Mouse (Mus musculus): ENCODE measurements at regions not wholly inside any gene's neighbourhood (a gene's known extent, or its start where the extent isn't known, plus 50 kb on each side); places are given as distances from the start of the nearest gene placed in this dataset.

DNA sequence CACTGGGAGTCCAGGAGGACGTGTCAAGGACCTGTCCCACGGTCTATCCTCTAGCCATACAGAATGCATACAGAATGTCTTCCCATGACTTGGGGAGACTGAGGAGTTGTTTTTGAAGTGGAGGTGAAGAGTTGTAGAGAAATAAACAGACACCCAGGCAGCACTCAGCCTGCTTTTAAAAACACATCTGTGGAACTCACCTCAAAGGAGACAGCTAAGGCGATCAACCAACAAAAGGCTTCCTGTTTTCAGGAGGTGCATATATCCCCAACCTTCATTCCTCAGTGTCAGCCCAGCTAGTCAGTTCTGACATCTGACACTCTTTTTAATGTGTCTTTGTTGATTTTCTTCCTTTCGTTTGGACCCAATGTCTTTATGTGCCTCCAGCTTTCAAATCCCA lies 78.6 kb upstream of the Rasgrp1 start:
- H3K9me3 ChIP-seq (ENCODE audit: control insufficient read depth, insufficient read depth, low read depth, low read length), result no peaks in the 10 kb centered on the region
- H3K9ac ChIP-seq (ENCODE audit: insufficient read depth, low read depth, low read length, poor library complexity, severe bottlenecking), result no peak overlapping the region
- H3K27ac ChIP-seq (ENCODE audit: insufficient read depth, low read depth, low read length, poor library complexity, severe bottlenecking), result no peak overlapping the region
- no peak overlapping the region for H3K4me3 ChIP-seq (ENCODE audit: insufficient read depth in 1 of 2, low read depth in 1 of 2, low read length in 2 of 2, poor library complexity in 1 of 2, severe bottlenecking in 1 of 2)
- no peak for DNase-seq (ENCODE audit: low read depth, low spot score)
- in situ Hi-C loops (cut with MboI; ENCODE audit: low sequenced_read_pairs in 2 of 2, unreplicated experiment in 2 of 2), result no loop called here
- TF ChIP-seq ZC3H11A (IDR thresholded peaks at IDR 0.05; ENCODE audit: borderline replicate concordance, low read depth, low read length) (no peak), CHD2 (IDR thresholded peaks at IDR 0.05; ENCODE audit: low read depth, low read length) (no peak), ZNF384 (IDR thresholded peaks at IDR 0.05; ENCODE audit: low read depth, low read length) (no peak), MAFK (IDR thresholded peaks at IDR 0.05; ENCODE audit: insufficient read depth, low read depth, low read length) (no peak), HCFC1 (IDR thresholded peaks at IDR 0.05; ENCODE audit: borderline replicate concordance, insufficient read depth, low read length) (no peak)
- H3K4me1 ChIP-seq (ENCODE audit: control insufficient read depth in 2 of 2, insufficient read depth in 2 of 2, low read length in 2 of 2, poor library complexity in 1 of 2), result no peaks in the 10 kb centered on the region
- no peaks in the 10 kb centered on the region for H3K36me3 ChIP-seq (ENCODE audit: control insufficient read depth, insufficient read depth, low read length, poor library complexity, severe bottlenecking)

DNA sequence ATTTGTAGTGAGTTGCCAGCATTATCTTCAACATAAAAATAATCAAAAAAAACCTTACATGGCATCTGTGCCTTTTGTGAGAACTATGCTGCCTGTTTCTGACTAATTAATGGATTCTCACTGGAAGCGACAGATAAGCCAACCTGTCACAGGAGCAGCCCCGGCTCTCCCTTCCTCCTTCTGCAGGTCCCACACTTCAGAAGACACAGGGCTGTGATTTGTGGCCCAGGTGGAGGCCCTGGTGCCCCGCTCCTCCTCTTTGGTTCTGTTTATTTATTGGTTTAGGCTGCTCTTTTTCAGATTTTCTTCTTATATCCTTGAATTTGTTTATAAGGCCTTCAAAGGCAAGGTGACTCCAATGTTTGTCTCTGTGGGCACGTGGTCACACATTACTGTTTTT lies 80.0 kb upstream of the Rasgrp1 start:
- in situ Hi-C loops (cut with MboI; ENCODE audit: low sequenced_read_pairs in 2 of 2, unreplicated experiment in 2 of 2), result no loop called here
- H3K9ac ChIP-seq (ENCODE audit: insufficient read depth, low read depth, low read length, poor library complexity, severe bottlenecking), result no peak overlapping the region
- H3K4me3 ChIP-seq (ENCODE audit: insufficient read depth in 1 of 2, low read depth in 1 of 2, low read length in 2 of 2, poor library complexity in 1 of 2, severe bottlenecking in 1 of 2), result no peak overlapping the region
- no peak for TF ChIP-seq MAFK (IDR thresholded peaks at IDR 0.05; ENCODE audit: insufficient read depth, low read depth, low read length)
- TF ChIP-seq HCFC1 (IDR thresholded peaks at IDR 0.05; ENCODE audit: borderline replicate concordance, insufficient read depth, low read length), result no peak
- TF ChIP-seq CHD2 (IDR thresholded peaks at IDR 0.05; ENCODE audit: low read depth, low read length), result no peak
- no peak for TF ChIP-seq ZC3H11A (IDR thresholded peaks at IDR 0.05; ENCODE audit: borderline replicate concordance, low read depth, low read length)
- no peak for TF ChIP-seq ZNF384 (IDR thresholded peaks at IDR 0.05; ENCODE audit: low read depth, low read length)
- DNase-seq (ENCODE audit: low read depth, low spot score), result no peak
- H3K9me3 ChIP-seq (ENCODE audit: control insufficient read depth, insufficient read depth, low read depth, low read length), result no peaks in the 10 kb centered on the region
- no peak overlapping the region for H3K27ac ChIP-seq (ENCODE audit: insufficient read depth, low read depth, low read length, poor library complexity, severe bottlenecking)
- H3K4me1 ChIP-seq (ENCODE audit: control insufficient read depth in 2 of 2, insufficient read depth in 2 of 2, low read length in 2 of 2, poor library complexity in 1 of 2), result no peaks in the 10 kb centered on the region
- H3K36me3 ChIP-seq (ENCODE audit: control insufficient read depth, insufficient read depth, low read length, poor library complexity, severe bottlenecking), result no peaks in the 10 kb centered on the region

DNA sequence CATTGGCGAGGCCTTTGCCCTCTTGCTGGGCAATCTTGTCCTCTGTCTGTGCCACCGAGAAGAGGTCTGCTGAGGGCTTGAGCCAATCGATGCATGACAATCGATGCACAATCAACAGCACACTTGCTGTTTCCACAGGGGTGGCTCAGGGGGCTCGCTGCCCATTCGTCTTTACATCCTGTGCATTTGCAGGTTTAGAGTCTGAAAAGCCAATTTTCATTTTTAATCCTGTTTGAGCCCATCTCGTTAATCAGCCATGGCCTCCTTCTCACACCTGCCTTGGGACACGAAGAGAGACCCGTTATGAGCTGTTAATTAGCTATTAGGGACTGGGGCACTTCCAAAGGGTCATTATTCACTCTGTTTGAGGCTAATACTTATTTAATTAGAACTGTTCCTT lies 86.4 kb upstream of the Rasgrp1 start:
- DNase-seq (ENCODE audit: low read depth, low spot score), result no peak
- Histone ChIP-seq H3K36me3 (ENCODE audit: control insufficient read depth, insufficient read depth, low read length, poor library complexity, severe bottlenecking) (no peaks in the 10 kb centered on the region), H3K4me1 (ENCODE audit: control insufficient read depth in 2 of 2, insufficient read depth in 2 of 2, low read length in 2 of 2, poor library complexity in 1 of 2) (peaks cover 0 to 2% of the 10 kb centered on the region in 2 experiments; a peak in 1 of 4 replicates), H3K9ac (ENCODE audit: insufficient read depth, low read depth, low read length, poor library complexity, severe bottlenecking) (no peak overlapping the region), H3K4me3 (ENCODE audit: insufficient read depth in 1 of 2, low read depth in 1 of 2, low read length in 2 of 2, poor library complexity in 1 of 2, severe bottlenecking in 1 of 2) (no peak overlapping the region), H3K27ac (ENCODE audit: insufficient read depth, low read depth, low read length, poor library complexity, severe bottlenecking) (no peak overlapping the region), H3K9me3 (ENCODE audit: control insufficient read depth, insufficient read depth, low read depth, low read length) (no peaks in the 10 kb centered on the region)
- no peak for TF ChIP-seq MAFK (IDR thresholded peaks at IDR 0.05; ENCODE audit: insufficient read depth, low read depth, low read length)
- TF ChIP-seq ZC3H11A (IDR thresholded peaks at IDR 0.05; ENCODE audit: borderline replicate concordance, low read depth, low read length), result no peak
- TF ChIP-seq HCFC1 (IDR thresholded peaks at IDR 0.05; ENCODE audit: borderline replicate concordance, insufficient read depth, low read length), result no peak
- TF ChIP-seq ZNF384 (IDR thresholded peaks at IDR 0.05; ENCODE audit: low read depth, low read length), result no peak
- TF ChIP-seq CHD2 (IDR thresholded peaks at IDR 0.05; ENCODE audit: low read depth, low read length), result no peak
- in situ Hi-C loops (cut with MboI; ENCODE audit: low sequenced_read_pairs in 2 of 2, unreplicated experiment in 2 of 2), result loop anchor here (25.0 kb wide), 2 partner anchors 167 to 542 kb away; partner anchors contain the start of gene Tmco5 (in 1 of the 2)

- no peak overlapping the region for H3K27ac ChIP-seq (ENCODE audit: insufficient read depth, low read depth, low read length, poor library complexity, severe bottlenecking)
- H3K9me3 ChIP-seq (ENCODE audit: control insufficient read depth, insufficient read depth, low read depth, low read length), result no peaks in the 10 kb centered on the region
- TF ChIP-seq CHD2 (IDR thresholded peaks at IDR 0.05; ENCODE audit: low read depth, low read length) (no peak), HCFC1 (IDR thresholded peaks at IDR 0.05; ENCODE audit: borderline replicate concordance, insufficient read depth, low read length) (no peak), ZC3H11A (IDR thresholded peaks at IDR 0.05; ENCODE audit: borderline replicate concordance, low read depth, low read length) (no peak), MAFK (IDR thresholded peaks at IDR 0.05; ENCODE audit: insufficient read depth, low read depth, low read length) (no peak), ZNF384 (IDR thresholded peaks at IDR 0.05; ENCODE audit: low read depth, low read length) (no peak)
- in situ Hi-C loops (cut with MboI; ENCODE audit: low sequenced_read_pairs in 2 of 2, unreplicated experiment in 2 of 2), result loop anchor here (25.0 kb wide), 2 partner anchors 170 to 545 kb away; partner anchors contain the start of gene Tmco5 (in 1 of the 2)
- no peak overlapping the region for H3K4me3 ChIP-seq (ENCODE audit: insufficient read depth in 1 of 2, low read depth in 1 of 2, low read length in 2 of 2, poor library complexity in 1 of 2, severe bottlenecking in 1 of 2)
- peaks cover 0 to 2% of the 10 kb centered on the region in 2 experiments; a peak in 1 of 4 replicates for H3K4me1 ChIP-seq (ENCODE audit: control insufficient read depth in 2 of 2, insufficient read depth in 2 of 2, low read length in 2 of 2, poor library complexity in 1 of 2)
- no peaks in the 10 kb centered on the region for H3K36me3 ChIP-seq (ENCODE audit: control insufficient read depth, insufficient read depth, low read length, poor library complexity, severe bottlenecking)
- no peak overlapping the region for H3K9ac ChIP-seq (ENCODE audit: insufficient read depth, low read depth, low read length, poor library complexity, severe bottlenecking)
- no peak for DNase-seq (ENCODE audit: low read depth, low spot score)
Observed at GRCm38 (mm10) chr2:117432010-117432409, 89.2 kb upstream of the Rasgrp1 start.
